Mouse (Mus musculus) heart, postnatal 0 days (tissue): ENCODE measurements around the gene Ptprb.

Experiments used
- CTCF ChIP-seq: IDR thresholded peaks from 2 replicates; pipeline ENCODE4 v1.5.1; 2016; ENCODE audit warnings: antibody characterized with exemption, control low read depth, low read depth
- EP300 ChIP-seq: IDR thresholded peaks from 2 replicates; pipeline ENCODE4 v1.6.1; 2016; ENCODE audit warnings: antibody characterized with exemption, low read depth

- TF ChIP-seq CTCF (no peak), EP300 (no peak)
Measured at GRCm38 (mm10) chr10:116243373-116243772, 31.9 kb upstream of the Ptprb start.
